Mouse (Mus musculus): ENCODE results near the gene Igfbp6.

Gene Igfbp6

DNA sequence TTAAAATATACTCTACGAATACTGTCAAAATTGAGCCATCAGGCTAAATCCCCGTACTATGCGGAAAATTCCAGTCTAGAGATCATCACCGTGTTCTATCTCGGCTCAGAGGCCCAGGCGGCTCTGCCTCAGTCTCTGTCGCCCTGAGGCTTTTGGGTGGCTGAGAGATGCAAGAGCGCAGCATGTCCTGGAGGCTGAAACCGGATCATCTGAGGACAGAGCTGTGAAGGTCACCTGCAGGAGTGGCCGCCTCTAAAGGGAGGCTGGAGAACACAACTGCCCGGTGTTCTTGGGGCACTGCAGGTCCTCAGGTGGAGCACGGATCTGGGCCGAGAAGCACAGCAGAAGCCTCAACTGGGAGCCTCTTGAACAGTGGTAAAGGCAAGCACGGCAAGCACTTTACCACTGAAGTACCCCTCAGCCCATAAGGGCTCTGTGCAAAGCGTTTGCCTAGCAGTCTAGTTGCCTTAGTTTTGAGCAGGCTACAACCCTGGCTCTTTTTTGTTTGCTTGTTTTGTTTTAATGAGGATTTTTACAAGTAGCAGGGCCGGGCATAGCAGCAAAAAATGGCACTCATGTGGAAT, 31.7 kb downstream of the Igfbp6 start:
- DNase-seq (ENCODE audit: low read depth) = no peak

DNA sequence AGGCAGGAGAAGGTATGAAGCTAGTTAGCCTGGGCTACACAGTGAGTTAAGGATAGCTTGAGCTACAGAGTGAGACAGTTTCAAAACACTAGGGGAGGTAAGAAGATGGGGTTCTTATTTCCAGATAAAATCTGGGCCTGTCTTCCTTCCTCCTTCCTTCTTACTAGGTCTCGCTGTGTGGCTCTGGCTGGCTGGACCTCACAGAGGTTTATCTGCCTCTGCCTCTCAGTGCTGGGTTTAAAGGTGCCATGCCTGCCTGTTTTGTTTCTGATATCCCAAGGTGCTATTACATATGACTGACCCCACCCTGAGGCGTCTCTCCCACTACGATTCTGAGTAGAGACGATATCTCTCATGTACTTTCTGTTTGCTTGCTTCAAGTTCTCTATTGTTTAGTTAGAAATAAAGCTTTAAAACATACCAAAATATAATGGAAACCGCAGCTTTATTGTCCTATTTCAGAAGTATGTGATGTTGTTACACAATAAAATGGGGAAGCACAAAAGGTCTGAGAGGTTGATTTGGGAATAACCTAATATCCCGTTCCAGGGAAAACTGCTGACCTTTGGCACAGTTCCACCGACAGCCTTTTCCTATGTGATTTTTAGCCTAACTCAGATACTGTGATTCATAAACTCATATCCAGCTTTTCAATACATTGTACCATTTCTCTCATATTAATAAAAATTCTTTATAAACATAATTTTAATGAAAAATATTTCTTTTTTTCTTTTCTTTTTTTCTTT, 32.6 kb downstream of the Igfbp6 start:
- peak; percentile 28 for DNase-seq (ENCODE audit: low read depth)

DNA sequence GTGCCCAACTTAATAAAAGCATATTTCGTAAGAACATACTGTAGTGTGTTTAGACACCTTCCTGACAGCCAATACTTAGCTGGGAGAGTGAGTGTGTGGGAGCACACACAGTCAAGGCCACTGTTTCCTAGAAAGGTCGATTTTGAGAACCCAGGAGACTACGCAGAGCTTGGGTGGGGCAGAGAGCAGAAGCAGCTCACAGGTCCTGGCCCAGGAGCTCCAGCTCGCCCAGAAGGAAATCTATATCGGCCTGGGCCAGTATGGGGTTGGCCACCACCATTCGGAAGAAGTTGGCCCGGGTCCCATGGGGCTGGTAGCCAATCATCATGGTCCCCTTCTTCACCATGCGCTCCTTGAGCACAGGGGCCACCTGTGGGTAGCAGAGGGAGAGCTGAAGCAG, 33.3 kb downstream of the Igfbp6 start:
- DNase-seq (ENCODE audit: low read depth) = no peak

DNA sequence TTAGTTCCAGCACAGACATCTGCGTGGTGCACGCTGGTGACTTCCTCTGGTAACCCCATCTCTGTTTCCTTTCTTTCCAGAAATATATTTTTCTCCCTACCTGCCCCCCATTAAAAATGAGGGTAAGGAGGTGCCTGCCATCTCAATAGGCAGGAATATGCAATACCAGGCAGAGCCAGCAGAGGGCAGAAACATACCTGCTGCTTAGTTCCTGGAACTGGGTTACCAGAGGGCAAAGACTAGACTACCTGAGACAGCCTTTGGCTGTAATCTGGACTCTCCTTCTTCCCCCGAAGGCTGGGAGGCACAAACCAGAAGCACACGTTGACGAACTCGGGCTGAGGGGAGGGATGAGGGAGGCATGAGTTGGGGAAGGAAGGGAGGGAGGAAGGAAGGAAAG, 34.1 kb downstream of the Igfbp6 start:
- DNase-seq (ENCODE audit: low read depth) = peak; percentile 68

DNA sequence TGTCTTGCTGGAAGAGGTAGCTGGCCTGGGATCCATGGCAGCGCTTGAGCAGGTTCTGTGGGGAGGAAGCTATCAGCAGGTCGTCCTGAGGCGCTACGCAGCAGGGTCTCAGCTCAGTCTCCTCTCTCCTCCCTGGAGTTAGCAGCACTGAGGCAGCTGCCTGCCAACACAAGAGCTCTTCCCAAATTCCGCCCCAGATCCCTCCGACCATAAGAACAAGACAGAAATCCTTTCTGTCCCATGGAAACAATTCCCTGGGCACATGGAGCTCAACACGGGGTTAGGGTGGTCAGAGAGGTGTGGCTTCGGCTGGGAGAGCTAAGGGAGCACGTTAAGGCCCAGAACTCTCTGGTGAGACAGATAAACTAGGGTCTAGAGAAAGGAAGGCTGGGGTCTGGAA, 34.9 kb downstream of the Igfbp6 start:
- no peak for DNase-seq (ENCODE audit: low read depth)

DNA sequence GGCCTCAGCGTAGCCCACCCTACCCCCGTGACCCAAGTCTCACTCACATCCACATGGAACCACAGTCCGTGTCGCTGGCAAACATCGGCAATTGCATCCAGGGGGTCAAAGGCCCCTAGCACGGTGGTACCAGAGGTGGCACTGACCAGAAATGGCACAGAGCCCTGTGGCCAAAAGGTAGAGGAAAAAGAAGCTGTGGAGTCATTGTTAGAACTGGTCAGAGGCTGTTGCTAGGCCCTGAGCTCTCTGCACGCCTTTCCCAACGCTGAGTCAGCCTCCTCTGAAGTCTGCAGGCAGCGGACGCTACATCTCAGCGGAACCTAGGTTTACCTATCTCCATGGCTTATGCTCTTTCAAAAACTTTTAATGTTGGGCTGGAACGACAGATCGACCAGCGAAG, 35.8 kb downstream of the Igfbp6 start:
- no peak for DNase-seq (ENCODE audit: low read depth)

DNA sequence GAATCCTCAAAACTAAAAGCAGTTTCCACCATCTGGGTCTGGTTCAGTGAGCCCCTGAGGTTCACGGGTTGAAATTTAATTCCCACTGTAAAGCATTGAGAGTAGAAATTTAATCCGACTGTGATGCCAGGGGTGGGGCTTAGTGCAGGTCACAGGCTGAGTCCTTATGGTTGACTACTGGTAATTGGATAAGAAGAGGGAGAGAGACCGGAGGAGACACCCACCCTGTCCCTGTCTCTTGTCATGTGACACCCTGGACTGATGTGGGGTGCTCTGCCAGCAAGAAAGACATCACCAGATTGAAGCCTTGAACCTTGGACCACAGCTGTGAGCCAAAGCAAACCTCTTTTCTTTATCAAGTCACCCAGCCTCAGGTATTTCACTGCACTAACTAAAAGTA, 38.9 kb downstream of the Igfbp6 start:
- no peak for DNase-seq (ENCODE audit: low read depth)

DNA sequence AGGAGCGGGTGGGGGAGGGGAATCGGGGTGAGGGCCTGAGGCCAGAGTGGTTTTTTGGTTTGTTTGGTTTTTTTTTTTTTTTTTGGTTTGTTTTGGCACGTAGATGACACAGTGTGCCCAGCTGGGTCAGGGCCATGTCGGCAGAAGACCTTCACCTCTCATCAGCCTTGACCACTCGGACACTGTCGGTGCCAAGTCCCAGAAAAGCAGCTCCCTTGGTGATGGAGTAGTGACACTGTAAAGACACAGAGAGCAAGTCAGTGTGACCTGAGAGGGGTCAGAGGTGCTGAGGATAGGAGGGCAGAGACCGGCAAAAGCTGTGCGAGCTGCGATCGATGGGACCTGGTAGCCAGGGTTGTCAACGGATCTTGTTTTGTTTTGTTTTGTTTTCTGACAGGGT, 42.1 kb downstream of the Igfbp6 start:
- no peak for DNase-seq (ENCODE audit: low read depth)

DNA sequence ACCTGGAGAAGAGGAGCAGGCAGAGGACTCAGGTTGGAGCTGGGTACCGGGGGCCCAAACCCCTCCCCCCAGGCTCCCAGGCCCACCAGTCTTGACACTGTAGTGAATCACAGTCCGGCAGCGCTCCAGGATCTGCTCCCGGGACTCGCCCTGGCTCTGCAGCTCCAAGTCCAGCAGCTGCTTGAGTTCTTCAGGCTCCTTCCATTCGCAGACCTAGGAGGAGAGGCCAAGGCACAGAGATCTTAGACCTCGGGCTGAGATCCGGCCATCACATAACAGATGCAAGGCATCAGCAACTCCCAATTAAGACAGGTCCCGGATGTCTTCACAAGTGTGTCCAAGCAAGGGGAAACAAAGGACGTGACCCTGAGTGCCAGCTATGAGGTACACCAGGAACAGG, 43.9 kb downstream of the Igfbp6 start:
- no peak for DNase-seq (ENCODE audit: low read depth)

DNA sequence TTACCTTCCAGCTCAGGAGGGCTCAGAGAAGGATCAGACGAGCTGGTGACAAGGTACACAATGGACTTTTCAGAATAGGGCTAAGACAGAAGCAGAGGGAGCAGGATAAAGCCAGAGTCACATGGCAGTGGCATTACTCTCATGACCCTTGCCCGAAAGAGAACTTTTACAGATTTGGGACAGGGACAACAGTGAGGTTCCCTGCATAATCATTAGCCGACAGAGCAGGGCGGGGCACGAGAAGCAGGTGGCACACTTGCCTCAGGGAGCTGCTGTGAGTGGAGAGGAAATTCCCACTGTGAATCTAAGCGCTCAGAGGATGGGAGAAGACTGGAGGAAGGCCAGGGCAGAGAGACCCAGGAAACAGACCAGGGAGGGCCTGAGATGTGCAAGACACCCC, 44.7 kb downstream of the Igfbp6 start:
- no peak for DNase-seq (ENCODE audit: low read depth)

DNA sequence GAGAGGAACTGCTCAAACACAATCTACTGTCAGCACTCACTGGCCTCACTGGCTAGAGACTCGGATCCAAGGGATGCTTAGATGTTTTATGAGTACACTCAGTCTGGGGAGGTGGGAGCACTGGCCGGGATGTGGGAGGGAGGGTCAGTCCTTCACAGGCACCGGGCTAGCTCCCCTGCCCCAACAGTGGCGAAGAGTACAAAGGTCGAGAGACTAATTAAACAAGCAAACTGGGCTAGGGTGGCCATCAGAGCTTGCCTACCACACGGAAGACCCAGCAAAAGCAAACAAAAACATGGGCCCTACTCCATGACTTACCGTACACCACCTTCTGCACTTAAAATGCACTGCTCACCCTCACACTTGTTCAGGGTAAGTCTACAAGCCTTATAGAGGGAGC, 47.5 kb downstream of the Igfbp6 start:
- DNase-seq (ENCODE audit: low read depth) = no peak

DNA sequence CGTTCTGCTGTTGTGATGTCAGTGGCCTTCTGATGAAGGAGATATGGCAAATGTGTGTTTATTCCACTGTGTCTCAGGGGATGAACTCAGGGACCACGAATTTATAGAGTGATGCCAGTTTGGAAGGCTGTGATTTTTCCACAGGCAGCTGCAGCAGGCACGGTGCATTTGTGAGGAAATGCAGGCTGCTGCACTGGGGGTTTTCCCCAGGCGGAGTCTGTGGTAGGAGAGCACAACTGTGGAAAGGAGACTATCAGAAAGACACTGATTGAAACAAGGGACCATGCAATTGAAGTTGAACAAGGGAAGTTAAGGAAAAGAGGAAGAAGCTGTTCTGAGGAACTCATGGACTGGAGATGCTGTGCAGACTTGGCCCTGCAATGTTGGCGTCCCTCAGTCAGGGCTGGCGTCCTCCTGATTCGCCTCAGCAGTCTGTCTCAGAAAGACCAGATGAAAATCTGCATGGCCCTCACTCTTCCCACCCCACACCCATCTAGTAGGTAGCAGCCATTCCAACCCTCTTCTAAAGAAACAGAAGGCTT, 48.2 kb downstream of the Igfbp6 start:
- DNase-seq (ENCODE audit: low read depth) = no peak

DNA sequence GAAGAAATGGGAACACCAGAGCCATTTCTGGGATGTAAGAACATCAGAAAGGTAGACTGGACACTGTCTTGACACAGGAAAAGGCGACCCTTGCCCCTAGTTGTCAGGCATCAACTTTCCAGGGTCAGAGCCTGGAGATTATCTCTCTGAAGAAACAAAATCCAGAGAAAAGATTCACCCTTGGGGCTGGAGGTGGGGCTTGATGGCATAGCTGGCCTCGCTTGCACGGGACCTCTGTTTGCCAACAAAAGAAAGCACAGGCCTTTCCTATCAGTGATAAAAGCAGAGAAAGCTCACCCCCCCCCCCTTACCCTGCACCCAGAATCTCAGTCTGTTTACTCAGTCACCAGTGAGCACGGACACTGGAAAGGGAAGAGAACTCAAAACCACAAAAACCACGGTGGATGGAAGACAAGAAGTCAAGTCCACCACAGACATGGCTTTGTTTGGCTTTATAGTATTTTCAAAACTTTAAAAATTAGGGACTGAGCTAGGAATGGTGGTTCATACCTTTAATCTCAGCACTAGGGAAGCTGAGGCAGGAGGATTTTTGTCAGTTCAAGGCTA, 48.7 kb downstream of the Igfbp6 start:
- peak; percentile 62 for DNase-seq (ENCODE audit: low read depth)

DNA sequence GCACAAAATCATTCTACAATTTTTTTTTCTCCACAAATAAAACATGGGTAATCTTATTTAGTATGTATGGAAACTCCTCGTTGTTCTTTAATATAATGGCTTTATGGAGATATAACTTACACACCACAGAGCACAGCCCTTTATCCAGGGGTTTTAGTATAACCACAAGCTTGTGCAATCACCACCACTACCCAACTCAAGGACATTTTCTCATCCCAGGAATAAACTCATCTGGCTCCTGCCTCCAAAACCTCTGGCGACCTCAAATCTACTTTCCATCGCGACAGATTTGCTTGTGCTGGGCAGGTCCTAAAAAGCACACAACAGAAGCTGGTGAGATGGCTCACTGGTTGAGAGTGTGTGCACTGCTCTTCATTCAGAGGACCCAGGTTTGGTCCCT, 49.5 kb downstream of the Igfbp6 start:
- DNase-seq (ENCODE audit: low read depth) = peak; percentile 45

DNA sequence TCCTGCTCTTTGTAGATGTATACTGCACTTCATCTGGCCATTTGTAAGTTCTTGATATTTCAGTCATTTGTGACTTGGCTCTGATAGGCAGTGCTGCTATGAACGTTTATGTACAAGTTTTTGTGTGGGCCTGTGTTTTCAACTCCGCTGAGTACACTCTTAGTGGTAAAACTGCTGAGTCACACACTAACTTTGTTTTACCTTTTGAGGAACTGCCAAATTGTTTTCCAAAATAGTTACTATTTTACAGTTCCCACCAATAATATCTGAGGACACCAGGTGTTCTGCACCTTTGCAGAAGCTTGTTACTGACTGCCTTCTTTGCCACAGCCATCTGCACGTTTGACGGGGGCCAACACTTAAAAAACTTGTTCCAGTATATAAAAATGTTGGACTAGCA, 50.3 kb downstream of the Igfbp6 start:
- peak; percentile 33 for DNase-seq (ENCODE audit: low read depth)

DNA sequence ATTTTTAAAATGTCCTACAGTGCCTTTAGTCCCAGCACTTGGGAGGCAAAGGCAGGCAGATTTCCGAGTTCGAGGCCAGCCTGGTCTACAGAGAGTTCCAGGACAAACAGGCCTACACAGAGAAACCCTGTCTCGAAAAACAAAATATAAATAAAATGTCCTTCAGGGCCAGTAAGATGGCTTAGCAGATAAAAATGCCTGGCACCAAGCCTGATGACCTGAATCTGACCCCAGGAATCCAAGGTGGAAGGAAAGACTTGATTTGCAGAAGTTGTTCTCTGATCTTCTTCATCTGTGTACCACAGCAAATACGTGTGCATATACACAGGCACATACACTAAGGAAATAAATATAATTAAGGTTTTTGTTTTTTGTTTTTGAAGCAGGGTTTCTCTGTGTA, 51.2 kb downstream of the Igfbp6 start:
- peak; percentile 17 for DNase-seq (ENCODE audit: low read depth)

DNA sequence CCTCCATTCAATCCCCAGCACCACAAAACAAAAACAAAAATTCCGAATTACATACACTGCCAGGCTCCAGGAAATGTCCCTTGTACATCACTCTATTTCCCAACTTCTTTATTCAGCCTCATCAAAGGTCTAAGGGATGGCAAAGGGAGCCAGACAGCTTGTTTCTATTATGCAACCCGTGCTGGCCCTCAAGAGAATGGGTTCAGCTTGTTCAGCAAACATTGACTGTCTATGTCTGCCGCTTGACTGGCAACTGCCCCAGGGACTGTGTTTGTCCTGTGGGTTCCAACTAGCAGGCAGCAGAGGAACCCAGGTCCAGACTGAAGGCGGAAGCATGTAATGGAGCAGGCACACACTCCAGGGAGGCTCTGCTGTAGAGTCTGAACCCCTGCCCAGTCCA, 54.7 kb downstream of the Igfbp6 start:
- DNase-seq (ENCODE audit: low read depth) = no peak

Data from 416B (cell line).